Mouse (Mus musculus): ENCODE data around the gene Btd. TPM values are rescaled to one million over a fixed set of nuclear protein-coding genes. Genes with fewer than 3 reads are reported as not detected.

The Btd gene
- total and polyA plus RNA-seq, 3 experiments: 10.7 to 19.1 (median 10.8) TPM

GRCm38 (mm10) chr14:31650347-31650746, 9.5 kb downstream of the Btd start:
- peak in 1 of 2 experiments; percentile 9 for DNase-seq
- Histone ChIP-seq H3K27ac (no peak overlapping the region), H3K79me2 (replicated peaks; ENCODE audit: control insufficient read depth, insufficient read depth, low read length) (0 out of 2 replicates have a peak, but pooled peaks cover 2% of the 10 kb centered on the region), H3K36me3 (ENCODE audit: control insufficient read depth, insufficient read depth, low read length) (no peaks in the 10 kb centered on the region), H3K27me3 (ENCODE audit: control insufficient read depth, insufficient read depth, low read length) (no peaks in the 10 kb centered on the region), H3K4me1 (ENCODE audit: control insufficient read depth, insufficient read depth, low read length) (no peaks in the 10 kb centered on the region; the same call in 1 of the 2 replicates), H3K9ac (ENCODE audit: low read depth, low read length) (no peak overlapping the region), H3K4me3 (no peak overlapping the region)
- TF ChIP-seq CTCF (IDR thresholded peaks at IDR 0.05): peak; percentile 49
- no peak for TF ChIP-seq EP300 (IDR thresholded peaks at IDR 0.05; ENCODE audit: insufficient read depth, low read depth, low read length)
- 96% methylated on average over 3 of the region's 3 CpGs for WGBS
- intact Hi-C loops (cut with DNase I): loop anchor here (10.0 kb wide), 1 partner anchor 544 kb away; no protein-coding TSS in a partner anchor

GRCm38 (mm10) chr14:31651206-31651605, 10.4 kb downstream of the Btd start:
- Histone ChIP-seq H3K27ac (no peak overlapping the region), H3K27me3 (ENCODE audit: control insufficient read depth, insufficient read depth, low read length) (no peaks in the 10 kb centered on the region), H3K36me3 (ENCODE audit: control insufficient read depth, insufficient read depth, low read length) (no peaks in the 10 kb centered on the region), H3K9ac (ENCODE audit: low read depth, low read length) (no peak overlapping the region), H3K79me2 (replicated peaks; ENCODE audit: control insufficient read depth, insufficient read depth, low read length) (no peaks in the 10 kb centered on the region), H3K4me1 (ENCODE audit: control insufficient read depth, insufficient read depth, low read length) (no peaks in the 10 kb centered on the region; the same call in 1 of the 2 replicates), H3K4me3 (no peak overlapping the region)
- intact Hi-C loops (cut with DNase I): loop anchor here (10.0 kb wide), 1 partner anchor 544 kb away; no protein-coding TSS in a partner anchor
- DNase-seq: peak in 1 of 2 experiments; percentile 15
- TF ChIP-seq CTCF (IDR thresholded peaks at IDR 0.05): no peak
- TF ChIP-seq EP300 (IDR thresholded peaks at IDR 0.05; ENCODE audit: insufficient read depth, low read depth, low read length): no peak
- TF ChIP-seq POLR2A (IDR thresholded peaks at IDR 0.05; ENCODE audit: insufficient read depth, low read depth, low read length): no peak
- 66% methylated on average over 7 of the region's 7 CpGs for WGBS

GRCm38 (mm10) chr14:31652106-31652505, 11.3 kb downstream of the Btd start:
- TF ChIP-seq POLR2A (IDR thresholded peaks at IDR 0.05; ENCODE audit: insufficient read depth, low read depth, low read length): no peak
- TF ChIP-seq CTCF (IDR thresholded peaks at IDR 0.05): no peak
- TF ChIP-seq EP300 (IDR thresholded peaks at IDR 0.05; ENCODE audit: insufficient read depth, low read depth, low read length): no peak
- no peak overlapping the region; the same call in 1 of the 2 replicates for H3K27ac ChIP-seq
- H3K9ac ChIP-seq (ENCODE audit: low read depth, low read length): no peak overlapping the region
- no peak for DNase-seq
- intact Hi-C loops (cut with DNase I): loop anchor here (10.0 kb wide), 1 partner anchor 543 kb away; no protein-coding TSS in a partner anchor
- H3K36me3 ChIP-seq (ENCODE audit: control insufficient read depth, insufficient read depth, low read length): no peaks in the 10 kb centered on the region
- H3K4me3 ChIP-seq: no peak overlapping the region
- WGBS: 43% methylated on average over 5 of the region's 5 CpGs
- no peaks in the 10 kb centered on the region for H3K79me2 ChIP-seq (replicated peaks; ENCODE audit: control insufficient read depth, insufficient read depth, low read length)
- H3K4me1 ChIP-seq (ENCODE audit: control insufficient read depth, insufficient read depth, low read length): peaks cover 1% of the 10 kb centered on the region; the same call in 1 of the 2 replicates
- H3K27me3 ChIP-seq (ENCODE audit: control insufficient read depth, insufficient read depth, low read length): no peaks in the 10 kb centered on the region

GRCm38 (mm10) chr14:31652624-31653023, 11.8 kb downstream of the Btd start:
- 89% methylated on average over 1 of the region's 1 CpGs for WGBS
- H3K4me3 ChIP-seq: no peak overlapping the region
- intact Hi-C loops (cut with DNase I): loop anchor here (10.0 kb wide), 1 partner anchor 542 kb away; no protein-coding TSS in a partner anchor
- H3K27ac ChIP-seq: no peak overlapping the region; the same call in 1 of the 2 replicates
- no peak for TF ChIP-seq CTCF (IDR thresholded peaks at IDR 0.05)
- no peak for TF ChIP-seq EP300 (IDR thresholded peaks at IDR 0.05; ENCODE audit: insufficient read depth, low read depth, low read length)
- no peak for TF ChIP-seq POLR2A (IDR thresholded peaks at IDR 0.05; ENCODE audit: insufficient read depth, low read depth, low read length)
- no peaks in the 10 kb centered on the region for H3K36me3 ChIP-seq (ENCODE audit: control insufficient read depth, insufficient read depth, low read length)
- peaks cover 3% of the 10 kb centered on the region for H3K4me1 ChIP-seq (ENCODE audit: control insufficient read depth, insufficient read depth, low read length)
- H3K9ac ChIP-seq (ENCODE audit: low read depth, low read length): no peak overlapping the region
- no peaks in the 10 kb centered on the region for H3K79me2 ChIP-seq (replicated peaks; ENCODE audit: control insufficient read depth, insufficient read depth, low read length)
- DNase-seq: no peak
- no peaks in the 10 kb centered on the region for H3K27me3 ChIP-seq (ENCODE audit: control insufficient read depth, insufficient read depth, low read length)

- Histone ChIP-seq H3K9ac (ENCODE audit: low read depth, low read length) (no peak overlapping the region), H3K79me2 (replicated peaks; ENCODE audit: control insufficient read depth, insufficient read depth, low read length) (no peaks in the 10 kb centered on the region), H3K27me3 (ENCODE audit: control insufficient read depth, insufficient read depth, low read length) (no peaks in the 10 kb centered on the region), H3K36me3 (ENCODE audit: control insufficient read depth, insufficient read depth, low read length) (no peaks in the 10 kb centered on the region), H3K4me3 (no peak overlapping the region), H3K4me1 (ENCODE audit: control insufficient read depth, insufficient read depth, low read length) (peaks cover 3% of the 10 kb centered on the region), H3K27ac (no peak overlapping the region)
- intact Hi-C loops (cut with DNase I): loop anchor here (10.0 kb wide), 1 partner anchor 542 kb away; no protein-coding TSS in a partner anchor
- TF ChIP-seq POLR2A (IDR thresholded peaks at IDR 0.05; ENCODE audit: insufficient read depth, low read depth, low read length): no peak
- no peak for TF ChIP-seq CTCF (IDR thresholded peaks at IDR 0.05)
- no peak for TF ChIP-seq EP300 (IDR thresholded peaks at IDR 0.05; ENCODE audit: insufficient read depth, low read depth, low read length)
- WGBS: 62% methylated on average over 14 of the region's 14 CpGs
- DNase-seq: peak in 1 of 2 experiments; percentile 6
Measured at GRCm38 (mm10) chr14:31653101-31653875, 12.5 kb downstream of the Btd start.

GRCm38 (mm10) chr14:31654816-31655215, 14.0 kb downstream of the Btd start:
- Histone ChIP-seq H3K9ac (ENCODE audit: low read depth, low read length) (no peak overlapping the region), H3K4me1 (ENCODE audit: control insufficient read depth, insufficient read depth, low read length) (peaks cover 8% of the 10 kb centered on the region), H3K27me3 (ENCODE audit: control insufficient read depth, insufficient read depth, low read length) (no peaks in the 10 kb centered on the region), H3K27ac (no peak overlapping the region), H3K36me3 (ENCODE audit: control insufficient read depth, insufficient read depth, low read length) (no peaks in the 10 kb centered on the region), H3K4me3 (no peak overlapping the region), H3K79me2 (replicated peaks; ENCODE audit: control insufficient read depth, insufficient read depth, low read length) (no peaks in the 10 kb centered on the region)
- intact Hi-C loops (cut with DNase I): loop anchor here (5.0 to 10.0 kb wide), 5 partner anchors 42 to 540 kb away; no protein-coding TSS in a partner anchor
- TF ChIP-seq CTCF (IDR thresholded peaks at IDR 0.05) (no peak), EP300 (IDR thresholded peaks at IDR 0.05; ENCODE audit: insufficient read depth, low read depth, low read length) (no peak), POLR2A (IDR thresholded peaks at IDR 0.05; ENCODE audit: insufficient read depth, low read depth, low read length) (no peak)
- peak in 1 of 2 experiments; percentile 14 for DNase-seq
- WGBS: 82% methylated on average over 5 of the region's 5 CpGs

Data from heart, adult 2 months (tissue).